Mouse (Mus musculus): ENCODE results near the gene Gm28043.

- TF ChIP-seq CTCF (IDR thresholded peaks at IDR 0.05) (no peak), EP300 (IDR thresholded peaks at IDR 0.05) (no peak)
Observed at GRCm38 (mm10) chr17:29679038-29679767, 64.5 kb downstream of the Gm28043 start.

All from lung, postnatal 0 days (tissue).